Mouse (Mus musculus) limb, embryonic 11.5 days (tissue): ENCODE data around the gene Lin37. TPM values are rescaled to one million over a fixed set of nuclear protein-coding genes. Genes with fewer than 3 reads are reported as not detected.

Experiments
- ATAC-seq: fragments of 200-750 bp; cut with Nextera tagmentation; 2 replicates; pipeline ENCODE4 v1.8.0; 2017; ENCODE audit warnings: low read depth; ENCODE audit not compliant: insufficient number of reproducible peaks, low FRiP score, low TSS enrichment
- DNase-seq: peaks from one replicate; pipeline ENCODE4 v3.0.0-alpha.2; 2015; ENCODE audit warnings: low spot score
- H3K27ac ChIP-seq: fragments of 300-500 bp; sonication (generic); replicated peaks from 2 replicates; pipeline ENCODE4 v1.5.1; 2014; ENCODE audit warnings: low read depth, mild to moderate bottlenecking, low read length
- H3K27me3 ChIP-seq: fragments of 300-500 bp; sonication (generic); 2 replicates; pipeline ENCODE4 v1.6.1; 2014; ENCODE audit warnings: mild to moderate bottlenecking, low read length, mixed read lengths; ENCODE audit not compliant: control insufficient read depth, insufficient read depth
- H3K36me3 ChIP-seq: fragments of 300-500 bp; sonication (generic); 2 replicates; pipeline ENCODE4 v1.6.1; 2014; ENCODE audit warnings: mild to moderate bottlenecking, low read length, moderate library complexity, mixed read lengths; ENCODE audit not compliant: control insufficient read depth, insufficient read depth
- H3K4me1 ChIP-seq: fragments of 300-500 bp; sonication (generic); 2 replicates; pipeline ENCODE4 v1.6.1; 2014; ENCODE audit warnings: low read length, mixed read lengths; ENCODE audit not compliant: control insufficient read depth, insufficient read depth
- H3K4me2 ChIP-seq: fragments of 300-500 bp; sonication (generic); 2 replicates; pipeline ENCODE4 v1.6.1; 2014; ENCODE audit warnings: low read depth, mild to moderate bottlenecking, moderate library complexity; ENCODE audit not compliant: severe bottlenecking
- H3K4me3 ChIP-seq: fragments of 300-500 bp; sonication (generic); 2 replicates; pipeline ENCODE4 v1.5.1; 2014; ENCODE audit warnings: low read depth, low read length
- H3K9ac ChIP-seq: fragments of 300-500 bp; sonication (generic); 2 replicates; pipeline ENCODE4 v1.6.1; 2014; ENCODE audit warnings: mild to moderate bottlenecking, low read length
- H3K9me3 ChIP-seq: fragments of 300-500 bp; sonication (generic); 2 replicates; pipeline ENCODE4 v1.6.1; 2016; ENCODE audit warnings: low read length; ENCODE audit not compliant: control insufficient read depth
- WGBS: fragments of 180-500 bp; shearing (Covaris S2); extraction: QIAGEN DNeasy Blood & Tissue Kit; methylation state at CpG from one replicate; pipeline ENCODE4 v1.1.7; 2014; 5-methylcytosine and 5-hydroxymethylcytosine counted together
- polyA plus RNA-seq: library from polyadenylated mRNA; unstranded; fragments of >200 nt; fragmentation: Nextera tagmentation; extraction: Ambion mirVana; gene quantifications from 2 replicates; pipeline ENCODE4 v1.2.1, GENCODE M21; 2014

The Lin37 gene
- polyA plus RNA-seq, 1 experiment from 2014 or later: 40.6 TPM

GRCm38 (mm10) chr7:30579950-30580349 is 20.3 kb upstream of the Lin37 start:
- Histone ChIP-seq H3K9ac (no peak overlapping the region), H3K27ac (no peak overlapping the region), H3K36me3 (peaks cover 73% of the 10 kb centered on the region), H3K27me3 (no peaks in the 10 kb centered on the region), H3K4me2 (no peak overlapping the region), H3K4me3 (0 out of 2 replicates have a peak overlapping the region, but pooled peaks have one; percentile 2), H3K4me1 (no peaks in the 10 kb centered on the region), H3K9me3 (no peaks in the 10 kb centered on the region)
- no peak for ATAC-seq
- no peak for DNase-seq
- WGBS: 90% methylated on average over 8 of the region's 8 CpGs

DNA sequence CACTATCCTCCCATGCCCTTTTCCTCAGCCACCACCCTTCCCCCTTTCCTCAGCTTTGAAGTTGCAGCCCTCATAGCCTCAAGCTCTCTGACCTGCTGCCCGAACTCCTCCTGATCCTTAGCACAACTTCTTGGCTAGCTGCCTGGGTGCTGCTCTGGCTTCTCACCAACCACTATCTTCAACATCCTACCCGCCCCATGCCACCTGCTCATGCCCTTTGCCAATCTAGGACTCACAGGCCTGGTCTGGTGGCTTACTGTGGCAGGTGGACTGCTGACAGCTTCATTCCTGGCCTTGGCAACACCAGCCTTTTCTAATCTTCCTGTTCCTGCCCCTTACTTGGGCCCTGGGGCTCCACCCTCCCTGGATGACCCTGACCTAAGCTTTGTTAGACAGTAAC is 13.3 kb upstream of the Lin37 start:
- no peaks in the 10 kb centered on the region for H3K4me1 ChIP-seq
- H3K9ac ChIP-seq: no peak overlapping the region
- ATAC-seq (no peak), DNase-seq (no peak)
- no peak overlapping the region for H3K4me2 ChIP-seq
- H3K36me3 ChIP-seq: peaks cover 67% of the 10 kb centered on the region
- no peaks in the 10 kb centered on the region for H3K9me3 ChIP-seq
- WGBS: 86% methylated on average over 2 of the region's 2 CpGs
- H3K27ac ChIP-seq: no peak overlapping the region
- H3K27me3 ChIP-seq: no peaks in the 10 kb centered on the region
- H3K4me3 ChIP-seq: no peak overlapping the region

GRCm38 (mm10) chr7:30572389-30572788 is 12.8 kb upstream of the Lin37 start:
- 92% methylated on average over 5 of the region's 5 CpGs for WGBS
- Histone ChIP-seq H3K4me1 (no peaks in the 10 kb centered on the region), H3K4me2 (no peak overlapping the region), H3K9ac (no peak overlapping the region), H3K27me3 (no peaks in the 10 kb centered on the region), H3K9me3 (no peaks in the 10 kb centered on the region), H3K27ac (no peak overlapping the region), H3K4me3 (no peak overlapping the region), H3K36me3 (peaks cover 61% of the 10 kb centered on the region)
- ATAC-seq: no peak
- no peak for DNase-seq

DNA sequence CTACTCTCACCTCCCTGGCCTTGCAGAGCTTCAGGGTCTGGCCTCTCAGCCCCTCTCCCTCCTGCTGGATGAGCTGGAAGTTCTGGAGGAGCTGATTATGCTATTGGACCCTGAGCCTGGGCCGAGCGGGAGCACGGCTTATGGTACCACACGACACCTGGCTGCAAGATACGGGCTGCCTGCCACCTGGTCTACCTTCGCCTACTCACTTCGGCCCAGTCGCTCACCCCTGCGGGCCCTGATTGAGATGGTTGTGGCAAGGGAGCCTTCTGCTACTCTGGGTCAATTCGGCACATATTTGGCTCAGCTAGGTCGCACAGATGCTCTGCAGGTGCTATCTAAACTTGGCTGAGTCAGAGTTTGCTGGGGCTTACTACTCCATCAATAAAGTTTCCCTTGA is 7.9 kb upstream of the Lin37 start:
- Histone ChIP-seq H3K4me1 (peaks cover 6% of the 10 kb centered on the region; the same call in 1 of the 2 replicates), H3K4me2 (no peak overlapping the region), H3K27me3 (no peaks in the 10 kb centered on the region), H3K9ac (no peak overlapping the region), H3K9me3 (no peaks in the 10 kb centered on the region), H3K27ac (no peak overlapping the region), H3K36me3 (peaks cover 26% of the 10 kb centered on the region), H3K4me3 (no peak overlapping the region)
- WGBS: 93% methylated on average over 11 of the region's 11 CpGs
- DNase-seq: no peak
- ATAC-seq: no peak

DNA sequence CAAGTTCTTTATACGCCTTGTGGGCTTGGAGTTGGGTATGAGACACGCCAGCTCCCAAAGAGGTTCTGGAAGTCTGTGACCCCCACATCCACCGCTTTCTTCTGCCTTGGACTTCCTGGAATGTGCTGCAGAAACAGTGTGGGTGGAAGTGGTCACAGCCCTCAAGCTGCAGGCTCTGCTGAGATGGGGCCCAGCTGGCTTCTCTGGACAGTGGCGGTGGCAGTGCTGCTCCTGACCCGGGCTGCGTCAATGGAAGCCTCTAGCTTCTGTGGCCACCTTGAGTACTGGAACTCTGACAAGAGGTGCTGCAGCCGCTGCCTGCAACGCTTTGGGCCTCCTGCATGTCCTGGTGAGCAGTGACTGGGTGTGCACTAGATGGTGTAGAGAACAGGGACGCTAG is 6.4 kb upstream of the Lin37 start:
- Histone ChIP-seq H3K27me3 (no peaks in the 10 kb centered on the region), H3K4me1 (peaks cover 6% of the 10 kb centered on the region; the same call in 1 of the 2 replicates), H3K9me3 (no peaks in the 10 kb centered on the region), H3K27ac (no peak overlapping the region), H3K9ac (no peak overlapping the region), H3K4me2 (no peak overlapping the region), H3K4me3 (no peak overlapping the region), H3K36me3 (peaks cover 19% of the 10 kb centered on the region)
- WGBS: 90% methylated on average over 9 of the region's 9 CpGs
- no peak for ATAC-seq
- DNase-seq: no peak

- H3K9me3 ChIP-seq: no peaks in the 10 kb centered on the region
- ATAC-seq (no peak), DNase-seq (no peak)
- 95% methylated on average over 12 of the region's 12 CpGs for WGBS
- no peak within 1 kb of the TSS for H3K27ac ChIP-seq
- H3K4me2 ChIP-seq: peak within 1 kb of the TSS; percentile 53; the same call in 1 of the 2 replicates
- peaks cover 6% of the 10 kb centered on the region; the same call in 1 of the 2 replicates for H3K4me1 ChIP-seq
- H3K27me3 ChIP-seq: no peaks in the 10 kb centered on the region
- H3K36me3 ChIP-seq: peaks cover 14% of the 10 kb centered on the region
- no peak within 1 kb of the TSS; the same call in 1 of the 2 replicates for H3K4me3 ChIP-seq
- peak within 1 kb of the TSS; percentile 4; the same call in 1 of the 2 replicates for H3K9ac ChIP-seq
Measured at GRCm38 (mm10) chr7:30564970-30565571, 5.4 kb upstream of the Lin37 start, which contains the start of gene Igflr1. TSS of gene Igflr1 (plus strand) at chr7:30565427.

GRCm38 (mm10) chr7:30563906-30564280 is 4.3 kb upstream of the Lin37 start:
- peak overlapping the region; percentile 71 for H3K4me3 ChIP-seq
- no peaks in the 10 kb centered on the region for H3K9me3 ChIP-seq
- DNase-seq (no peak), ATAC-seq (no peak; the same call in 1 of the 2 replicates)
- peak overlapping the region; percentile 81; the same call in 1 of the 2 replicates for H3K9ac ChIP-seq
- H3K27me3 ChIP-seq: no peaks in the 10 kb centered on the region
- H3K36me3 ChIP-seq: peaks cover 8% of the 10 kb centered on the region; the same call in 1 of the 2 replicates
- 25% methylated on average over 6 of the region's 6 CpGs for WGBS
- peak overlapping the region; percentile 92; the same call in 1 of the 2 replicates for H3K27ac ChIP-seq
- peaks cover 6% of the 10 kb centered on the region for H3K4me1 ChIP-seq
- H3K4me2 ChIP-seq: peak overlapping the region; percentile 53

DNA sequence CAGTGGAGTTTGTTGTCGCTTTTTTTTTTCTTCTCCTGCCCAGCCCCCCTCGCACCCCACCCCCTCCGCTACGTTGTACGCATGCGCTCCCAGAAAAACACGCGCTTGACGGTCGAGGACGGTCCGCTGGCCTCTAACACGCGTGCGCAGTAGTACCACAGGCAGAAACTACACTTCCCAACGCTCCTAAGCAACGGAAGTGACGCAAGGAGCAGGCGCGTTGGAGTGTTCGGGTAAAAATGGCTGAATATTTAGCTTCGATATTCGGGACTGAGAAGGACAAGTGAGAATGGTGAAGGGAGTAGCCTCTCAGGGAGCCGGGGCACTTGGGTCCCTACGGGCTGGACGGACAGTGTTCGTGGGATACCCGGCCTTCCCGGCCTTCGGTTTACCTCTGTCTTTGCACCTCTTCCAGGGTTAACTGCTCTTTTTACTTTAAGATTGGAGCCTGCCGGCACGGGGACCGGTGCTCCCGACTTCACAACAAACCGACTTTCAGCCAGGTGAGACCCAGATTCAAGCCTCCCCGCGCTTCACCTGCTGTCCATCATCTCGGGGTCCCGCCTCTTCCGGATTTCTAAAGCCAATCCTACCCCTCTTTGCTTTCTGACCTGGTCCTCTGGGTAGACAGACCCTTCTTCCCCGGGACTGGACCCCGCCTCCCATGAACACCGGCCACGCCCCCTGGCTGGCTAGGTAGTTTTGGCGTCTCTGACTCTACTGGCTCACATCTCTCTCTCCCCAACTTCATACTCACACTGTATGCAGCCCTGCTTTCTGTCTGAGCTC is 3.7 kb upstream of the Lin37 start, which contains the start of the genes U2af1l4, Gm49396 and Psenen:
TSS of gene U2af1l4 (plus strand) at position 185 of the 789 bp plus-strand sequence.
TSS of gene Gm49396 (plus strand) at position 228 of the 789 bp plus-strand sequence.
TSS of gene Psenen (minus strand) at position 511 of the 789 bp plus-strand sequence.
- no peaks in the 10 kb centered on the region for H3K9me3 ChIP-seq
- under 1% methylated on average over 45 of the region's 45 CpGs for WGBS
- no peaks in the 10 kb centered on the region for H3K27me3 ChIP-seq
- H3K27ac ChIP-seq: peak within 1 kb of the TSS; percentile 92
- peak; percentile 96 for DNase-seq
- peak within 1 kb of the TSS; percentile 81 for H3K9ac ChIP-seq
- peak; percentile 84 for ATAC-seq
- H3K36me3 ChIP-seq: peaks cover 6% of the 10 kb centered on the region; the same call in 1 of the 2 replicates
- H3K4me2 ChIP-seq: peak within 1 kb of the TSS; percentile 53
- H3K4me1 ChIP-seq: peaks cover 10% of the 10 kb centered on the region
- peak within 1 kb of the TSS; percentile 71 for H3K4me3 ChIP-seq
